8 mouse cellular contexts compared by ENCODE assay signal in genomic region chr8:78899887-78900286, GRCm38 (mm10).
A peak's percentile ranks its signal among the peaks of the same experiment; 100 is the strongest.
DNase-seq lines count a peak whose midpoint lies in the region; ATAC-seq and TF ChIP-seq lines count a peak whose summit lies in the region.

No protein-coding gene starts in this region.

- 39% methylated on average over 7 of the region's 7 CpGs for WGBS in kidney, postnatal 0 days
- 25% methylated on average over 7 of the region's 7 CpGs for WGBS in liver, embryonic 13.5 days (ENCODE audit: insufficient replicate concordance)
- 35% methylated on average over 7 of the region's 7 CpGs for WGBS in neural tube, embryonic 14.5 days

- H3K4me1 ChIP-seq in kidney, postnatal 0 days (replicated peaks; ENCODE audit: insufficient read depth, low read length) = no peaks in the 10 kb centered on the region
- no peaks in the 10 kb centered on the region for H3K4me1 ChIP-seq in liver, embryonic 13.5 days (replicated peaks)
- no peaks in the 10 kb centered on the region for H3K4me1 ChIP-seq in neural tube, embryonic 14.5 days (ENCODE audit: control insufficient read depth, insufficient read depth, low read length)

- no peaks in the 10 kb centered on the region for H3K36me3 ChIP-seq in kidney, postnatal 0 days (ENCODE audit: insufficient read depth, low read length)
- H3K36me3 ChIP-seq in liver, embryonic 13.5 days = no peaks in the 10 kb centered on the region
- H3K36me3 ChIP-seq in neural tube, embryonic 14.5 days (ENCODE audit: control insufficient read depth, insufficient read depth, low read length) = no peaks in the 10 kb centered on the region

- no peak overlapping the region for H3K9ac ChIP-seq in kidney, postnatal 0 days (ENCODE audit: low read depth, low read length)
- H3K9ac ChIP-seq in liver, embryonic 13.5 days = no peak overlapping the region
- H3K9ac ChIP-seq in neural tube, embryonic 14.5 days (replicated peaks; ENCODE audit: low read depth, low read length) = no peak overlapping the region

- DNase-seq in B cell, adult 2 months = peak; percentile 70 to 73
- peak; percentile 37 for DNase-seq in T-cell, adult 2 months (ENCODE audit: low spot score)
- peak; percentile 84 to 86 for DNase-seq in cerebellum, postnatal 14 days
- peak; percentile 55 to 79 for DNase-seq in frontal cortex, postnatal 36 days (ENCODE audit: low spot score in 2 of 2)
- DNase-seq in kidney, postnatal 0 days (ENCODE audit: low spot score) = peak; percentile 88
- DNase-seq in liver, embryonic 13.5 days = peak; percentile 15
- peak; percentile 48 for DNase-seq in testis, postnatal 14 days (ENCODE audit: low spot score)

- H3K27me3 ChIP-seq in kidney, postnatal 0 days (ENCODE audit: insufficient read depth, low read length) = no peaks in the 10 kb centered on the region
- no peaks in the 10 kb centered on the region for H3K27me3 ChIP-seq in liver, embryonic 13.5 days
- H3K27me3 ChIP-seq in neural tube, embryonic 14.5 days (ENCODE audit: control insufficient read depth, insufficient read depth, low read length) = no peaks in the 10 kb centered on the region

- no peak overlapping the region for H3K4me2 ChIP-seq in kidney, postnatal 0 days (ENCODE audit: low read length)
- no peak overlapping the region for H3K4me2 ChIP-seq in liver, embryonic 13.5 days
- no peak overlapping the region for H3K4me2 ChIP-seq in neural tube, embryonic 14.5 days (ENCODE audit: low read depth, low read length)

- TF ChIP-seq CTCF in kidney, postnatal 0 days (IDR thresholded peaks at IDR 0.05; ENCODE audit: low read depth) = peak; percentile 89

- no peaks in the 10 kb centered on the region for H3K9me3 ChIP-seq in kidney, postnatal 0 days (replicated peaks; ENCODE audit: low read length)
- H3K9me3 ChIP-seq in liver, embryonic 13.5 days (replicated peaks) = no peaks in the 10 kb centered on the region
- H3K9me3 ChIP-seq in neural tube, embryonic 14.5 days (ENCODE audit: control insufficient read depth, low read length) = no peaks in the 10 kb centered on the region

- H3K27ac ChIP-seq in kidney, postnatal 0 days = no peak overlapping the region
- no peak overlapping the region for H3K27ac ChIP-seq in liver, embryonic 13.5 days
- no peak overlapping the region for H3K27ac ChIP-seq in neural tube, embryonic 14.5 days (ENCODE audit: low read depth, low read length)

- ATAC-seq in kidney, postnatal 0 days (replicated peaks; ENCODE audit: low FRiP score, low read depth) = no peak
- no peak for ATAC-seq in liver, embryonic 13.5 days (ENCODE audit: low read depth)
- peak; percentile 41; the same call in 1 of the 2 replicates for ATAC-seq in neural tube, embryonic 14.5 days (ENCODE audit: low read depth)

- H3K4me3 ChIP-seq in kidney, postnatal 0 days (replicated peaks; ENCODE audit: low read depth, low read length) = no peak overlapping the region
- H3K4me3 ChIP-seq in liver, embryonic 13.5 days (replicated peaks) = no peak overlapping the region
- no peak overlapping the region for H3K4me3 ChIP-seq in neural tube, embryonic 14.5 days (ENCODE audit: low read depth, low read length)

Comparison
In these comparisons a context has a peak if more than half of its experiments do, and no peak if none do; other contexts are left out.
1. DNase-seq: peak in every context shown above with its lines; median percentile 88 in kidney, postnatal 0 days; 85 in cerebellum, postnatal 14 days; 72 in B cell, adult 2 months; 67 in frontal cortex, postnatal 36 days; 48 in testis, postnatal 14 days; 37 in T-cell, adult 2 months; 15 in liver, embryonic 13.5 days.